Mouse (Mus musculus) brain, embryonic 18.5 days (tissue): ENCODE measurements around the gene Plekhg1.
A peak's percentile ranks its signal among the peaks of the same experiment; 100 is the strongest.

Experiments used
- DNase-seq: peaks from one replicate; pipeline ENCODE4 v3.0.0-alpha.2; 2012; ENCODE audit warnings: low read depth, low spot score

The Plekhg1 gene

DNA sequence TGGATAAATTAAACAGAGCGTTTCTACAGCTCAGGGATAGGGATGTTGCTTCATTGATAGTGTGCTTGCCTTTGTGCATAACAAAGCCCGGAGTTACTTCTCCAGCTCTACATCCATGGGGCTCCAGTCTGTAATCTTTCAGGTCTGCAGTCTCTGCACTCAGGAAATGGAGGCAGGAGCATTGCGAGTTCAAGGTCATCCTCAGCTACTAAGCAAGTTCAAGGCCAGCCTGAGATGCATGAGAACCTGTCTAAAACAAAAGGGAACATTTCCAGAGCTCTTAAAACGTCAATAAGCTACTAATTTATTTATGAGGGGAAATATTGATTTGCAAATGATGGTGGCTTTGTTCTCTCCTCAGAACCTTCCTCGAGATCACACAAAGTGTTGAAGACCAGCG, 209.1 kb downstream of the Plekhg1 start:
- DNase-seq: no peak

DNA sequence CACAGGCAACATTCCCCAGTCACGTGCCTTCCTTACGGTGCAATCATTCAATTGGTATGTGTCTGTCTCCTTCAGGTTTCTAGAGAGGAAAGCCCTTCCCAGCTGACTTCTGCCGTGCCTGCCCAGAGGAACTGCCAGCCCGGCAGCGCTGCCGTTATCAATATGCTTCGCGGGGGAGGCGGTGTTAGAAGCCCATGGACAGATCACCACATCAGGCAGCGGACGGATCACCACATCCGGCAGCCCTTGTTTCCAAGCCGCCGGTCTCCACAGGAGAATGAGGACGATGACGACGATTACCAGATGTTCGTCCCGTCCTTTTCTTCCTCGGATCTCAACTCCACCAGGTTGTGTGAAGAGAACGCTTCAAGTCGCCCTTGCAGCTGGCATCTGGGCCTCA, 216.3 kb downstream of the Plekhg1 start:
- no peak for DNase-seq

DNA sequence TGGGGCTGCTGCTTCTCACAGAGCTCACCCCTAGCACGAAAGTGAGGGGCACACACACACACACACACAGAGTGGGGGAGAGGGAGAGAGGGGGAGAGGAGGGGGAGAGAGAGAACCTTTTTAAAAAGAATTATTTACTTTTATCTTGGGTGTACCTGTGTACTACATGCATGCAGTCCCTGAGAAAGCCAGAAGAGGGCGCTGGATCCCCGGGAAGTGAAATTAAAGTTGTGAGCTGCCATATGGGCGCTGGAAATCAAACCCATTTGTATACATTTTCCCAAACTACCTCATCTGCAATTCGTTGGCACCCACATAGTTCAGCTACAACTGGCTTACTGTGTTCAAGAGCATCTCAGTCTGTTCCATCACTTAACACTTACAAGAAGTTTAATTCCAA, 218.4 kb downstream of the Plekhg1 start:
- DNase-seq: no peak

DNA sequence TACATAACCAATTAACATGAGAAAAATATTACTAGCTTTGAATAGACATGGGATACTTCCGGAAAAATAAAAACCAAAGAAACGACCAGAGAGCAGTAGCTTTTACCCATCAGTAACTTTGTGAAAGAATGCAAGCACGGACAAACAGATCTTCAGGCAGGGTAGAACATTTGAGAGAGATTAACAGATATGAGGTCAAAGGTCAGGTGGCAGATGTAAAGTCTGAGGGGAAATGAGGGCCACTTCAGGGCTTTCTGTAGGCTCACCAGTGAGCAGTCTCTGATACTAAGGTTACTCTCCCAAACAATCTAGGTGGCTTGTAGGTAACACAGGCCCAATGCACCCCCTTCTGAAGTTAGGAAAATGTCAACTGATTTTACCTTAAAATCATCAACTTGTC, 228.9 kb downstream of the Plekhg1 start:
- no peak for DNase-seq

DNA sequence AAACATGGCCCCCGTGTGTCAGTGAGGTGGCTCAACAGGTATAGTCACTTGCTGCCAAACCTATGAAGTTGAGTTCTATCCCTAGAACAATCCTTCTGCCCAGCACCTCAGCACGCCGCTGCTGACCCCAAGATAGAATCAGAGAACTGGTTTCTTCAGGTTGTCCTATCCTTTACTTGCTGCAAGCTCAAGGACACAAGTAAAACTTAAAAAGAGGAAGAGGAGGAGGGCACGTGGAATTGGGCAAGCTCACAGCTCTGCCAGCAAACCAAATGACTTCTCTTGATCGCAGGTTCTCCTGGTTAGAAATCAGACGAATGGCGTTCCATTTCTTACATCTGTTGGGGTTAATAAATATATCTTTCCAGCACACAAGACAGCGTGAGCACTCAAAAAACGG, 232.1 kb downstream of the Plekhg1 start:
- no peak for DNase-seq

DNA sequence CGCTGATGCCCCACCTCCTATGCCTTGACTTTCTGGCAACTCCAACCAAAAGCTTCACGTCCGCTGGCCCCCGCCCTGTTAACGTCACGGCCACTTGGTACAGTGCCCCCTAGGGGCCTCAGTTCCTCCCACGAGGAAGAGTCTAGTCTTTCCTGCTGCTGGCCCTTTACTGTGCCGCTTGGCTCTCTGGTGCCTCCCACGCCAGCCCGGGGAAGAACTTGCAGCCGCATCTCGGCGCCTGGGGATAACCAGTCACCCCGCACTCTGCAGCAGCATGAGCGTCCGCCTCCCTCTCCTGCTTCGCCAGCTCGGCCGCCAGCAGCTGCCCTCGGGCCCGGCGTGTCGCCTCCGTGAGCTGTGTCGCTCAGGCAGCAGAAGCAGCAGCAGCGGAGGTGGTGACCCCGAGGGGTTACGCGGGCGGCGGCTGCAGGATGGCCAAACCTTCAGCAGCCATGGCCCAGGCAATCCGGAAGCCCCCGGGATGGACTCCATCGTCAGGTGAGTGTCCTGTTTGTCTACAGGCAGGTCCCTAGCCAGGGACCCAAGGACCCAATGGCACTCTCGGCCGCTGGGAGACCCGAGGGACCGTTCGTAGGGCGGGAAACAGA, 232.9 kb downstream of the Plekhg1 start, which contains the start of gene Mthfd1l:
TSS of gene Mthfd1l (plus strand) at position 138 of the 608 bp plus-strand sequence.
- DNase-seq: no peak

DNA sequence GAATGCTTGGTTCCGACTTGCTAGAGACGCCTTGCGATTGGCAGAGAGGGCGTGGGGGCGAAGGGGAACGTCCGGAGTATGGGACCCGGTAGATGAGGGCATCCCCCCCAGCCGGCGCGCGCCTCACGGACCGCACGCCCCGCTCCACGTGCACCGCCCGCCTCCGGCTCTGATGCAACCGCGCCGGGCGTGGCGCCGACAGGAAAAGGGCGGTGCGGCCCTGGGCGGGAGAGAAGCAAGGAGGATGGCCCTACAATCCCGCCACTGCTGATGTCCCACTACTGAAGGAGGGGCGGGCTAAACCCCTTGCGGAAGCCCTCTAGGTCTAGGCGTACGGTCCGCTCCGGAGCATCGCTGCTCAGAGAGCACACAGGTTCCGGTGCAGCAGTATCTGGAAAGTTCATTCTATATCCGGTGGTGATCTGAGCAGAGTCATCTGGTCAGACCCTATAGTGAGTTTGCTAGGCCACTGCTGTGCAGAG, 233.5 kb downstream of the Plekhg1 start:
- no peak for DNase-seq

DNA sequence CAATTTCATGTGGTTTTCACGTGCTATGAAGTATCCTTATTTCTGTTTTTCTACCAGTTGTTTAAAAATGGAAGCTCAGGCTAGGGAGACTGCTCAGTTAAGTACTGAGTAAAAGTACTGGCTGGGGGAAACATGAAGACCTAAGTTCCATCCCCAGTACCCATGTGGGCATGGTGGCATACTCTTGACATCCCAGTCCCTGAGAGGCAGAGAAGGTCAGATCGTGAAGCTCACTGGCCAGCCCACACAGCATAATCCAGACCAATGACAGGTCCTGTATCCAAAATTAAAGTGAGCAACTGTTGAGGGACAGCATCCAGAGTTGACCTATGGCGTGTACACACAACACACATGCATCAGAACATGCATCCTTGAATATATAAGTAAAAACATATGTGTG, 234.2 kb downstream of the Plekhg1 start:
- no peak for DNase-seq

DNA sequence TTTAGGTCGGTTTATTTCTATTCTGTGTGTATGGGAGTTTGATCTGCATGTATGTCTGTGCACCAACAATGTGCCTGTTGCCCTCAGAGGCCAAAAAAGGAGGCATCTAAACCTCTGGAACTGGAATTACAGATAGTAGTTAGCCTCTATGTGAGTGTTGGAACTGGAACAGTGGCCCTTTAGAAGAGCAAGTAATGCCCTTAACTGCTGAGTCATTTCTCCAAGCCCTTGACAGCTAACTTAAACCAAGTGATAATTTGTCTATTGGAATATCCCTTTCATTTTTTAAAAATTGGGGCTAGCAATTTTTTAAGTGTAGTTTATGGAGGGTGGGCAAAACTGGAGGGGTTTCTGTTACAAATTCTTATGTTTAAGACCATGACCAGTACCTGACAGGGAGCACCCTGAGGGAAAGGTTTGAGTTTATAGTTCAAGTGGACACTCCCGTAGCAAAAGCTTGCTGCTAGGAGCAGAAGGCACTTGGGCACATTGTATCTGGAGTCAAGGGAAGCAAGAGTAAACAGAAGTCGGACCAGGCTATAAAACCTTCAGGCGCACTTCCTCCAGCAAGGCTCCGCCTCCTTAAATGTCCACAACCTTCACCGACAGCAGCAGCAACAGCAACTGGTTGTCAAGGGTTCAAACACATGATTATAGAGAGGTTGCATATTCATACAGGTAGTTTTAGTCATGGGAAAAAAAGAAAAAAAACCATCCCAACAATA, 235.9 kb downstream of the Plekhg1 start:
- DNase-seq: no peak

DNA sequence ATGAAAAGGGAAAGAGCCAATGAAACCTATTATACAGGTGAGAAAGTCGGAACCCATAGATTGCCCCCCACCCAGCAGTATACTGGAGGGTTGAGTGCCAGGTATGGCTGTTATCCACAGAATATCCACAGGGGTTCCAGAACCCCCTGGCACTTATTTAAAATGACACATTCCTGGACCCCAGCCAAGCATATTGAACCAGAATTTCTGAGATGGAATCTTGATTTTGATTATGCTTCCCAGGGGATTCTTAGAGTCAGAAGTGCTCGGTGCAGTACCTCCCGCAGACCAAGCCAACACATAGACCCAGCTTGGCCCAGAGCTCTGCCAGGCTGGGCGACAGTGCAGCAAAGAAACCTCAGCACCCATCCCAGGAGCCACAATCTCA, 236.5 kb downstream of the Plekhg1 start:
- no peak for DNase-seq

DNA sequence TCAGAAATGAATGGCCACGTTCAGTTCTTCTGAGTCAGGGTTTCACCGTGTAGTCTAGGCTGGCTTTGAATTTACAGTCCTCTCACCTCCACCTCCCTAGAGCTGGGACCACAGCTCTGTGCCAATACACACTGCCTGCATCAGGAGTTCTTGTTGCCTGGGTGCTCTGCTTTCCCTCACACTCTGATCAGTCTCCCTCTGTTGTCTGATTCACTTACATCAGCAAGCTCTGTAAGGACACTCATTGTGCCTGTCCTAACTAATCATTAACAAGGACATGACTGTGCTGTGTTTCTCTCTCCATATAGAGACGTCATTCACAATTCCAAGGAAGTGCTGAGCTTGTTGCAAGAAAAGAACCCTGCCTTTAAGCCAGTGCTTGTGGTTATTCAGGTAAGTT, 238.2 kb downstream of the Plekhg1 start:
- no peak for DNase-seq

DNA sequence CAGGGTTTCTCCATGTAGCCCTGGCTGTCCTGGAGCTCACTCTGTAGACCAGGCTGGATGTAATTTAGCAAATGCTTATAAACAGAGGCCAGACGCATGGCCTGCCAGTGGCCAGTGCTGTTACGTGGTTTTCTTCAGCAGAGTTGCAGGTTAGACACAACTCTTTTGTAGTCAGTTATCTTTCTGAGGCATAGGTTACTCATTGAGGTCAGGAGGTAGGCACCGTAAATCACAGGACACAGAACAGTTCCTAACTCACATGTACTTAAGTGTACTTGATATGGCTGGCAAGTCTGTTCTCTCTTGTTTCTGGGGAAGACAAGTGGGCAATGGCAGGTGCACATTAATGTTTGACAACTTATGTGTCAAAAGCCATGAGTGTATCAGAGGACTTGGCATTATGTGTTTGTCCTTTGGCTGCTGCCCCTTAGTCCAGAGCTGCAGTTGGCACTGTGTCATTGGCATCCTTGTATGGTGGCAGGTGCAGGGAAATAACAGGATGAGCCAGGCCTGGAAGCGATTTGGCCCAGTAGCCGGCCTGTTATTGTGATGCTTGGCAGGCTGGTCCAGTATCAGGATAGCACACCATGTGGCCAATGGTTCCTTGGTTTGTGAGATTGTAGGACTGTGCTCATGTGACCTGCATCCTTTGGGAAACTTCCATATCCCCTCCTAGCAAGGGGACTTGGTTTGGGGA, 238.8 kb downstream of the Plekhg1 start:
- DNase-seq: no peak

DNA sequence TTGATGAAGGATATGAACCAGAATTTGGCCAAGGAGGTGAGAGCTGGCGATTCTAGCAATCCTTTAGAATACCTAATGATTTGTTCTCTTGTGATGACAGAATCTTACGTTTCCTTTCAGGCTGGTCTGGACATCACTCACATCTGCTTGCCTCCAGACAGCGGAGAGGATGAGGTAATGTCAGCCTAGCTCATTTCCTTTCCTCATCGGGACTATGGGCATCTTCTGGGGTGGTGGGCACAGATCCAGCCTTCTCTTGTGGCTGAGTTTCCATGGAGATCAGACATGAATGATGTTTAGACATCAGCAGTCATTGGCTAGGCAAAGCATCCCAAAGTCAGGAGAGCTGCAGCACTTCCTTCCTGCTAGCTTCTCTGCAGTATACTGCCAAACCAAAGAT, 240.1 kb downstream of the Plekhg1 start:
- DNase-seq: no peak

DNA sequence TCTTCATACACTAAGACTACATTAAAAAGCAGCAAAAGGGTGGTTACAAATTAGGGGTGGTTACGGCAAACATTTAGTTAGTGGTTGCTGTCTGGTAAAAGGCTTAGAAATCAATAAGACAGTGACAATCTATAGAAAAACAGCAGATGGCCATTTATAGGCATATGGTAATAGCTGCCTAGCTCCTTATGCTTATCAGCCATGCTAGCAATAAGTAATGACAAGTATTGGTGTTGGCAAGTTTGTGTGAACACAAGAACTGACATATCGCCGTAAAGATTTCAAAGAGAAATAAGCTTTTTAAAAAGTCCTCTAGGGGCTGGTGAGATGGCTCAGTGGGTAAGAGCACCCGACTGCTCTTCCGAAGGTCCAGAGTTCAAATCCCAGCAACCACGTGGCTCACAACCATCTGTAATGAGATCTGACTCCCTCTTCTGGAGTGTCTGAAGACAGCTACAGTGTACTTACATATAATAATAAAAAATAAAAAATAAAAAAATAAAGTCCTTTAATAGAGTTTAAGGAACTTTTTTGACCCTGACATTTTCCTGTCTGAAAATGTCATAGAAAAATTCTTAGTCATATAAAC, 250.2 kb downstream of the Plekhg1 start:
- no peak for DNase-seq

DNA sequence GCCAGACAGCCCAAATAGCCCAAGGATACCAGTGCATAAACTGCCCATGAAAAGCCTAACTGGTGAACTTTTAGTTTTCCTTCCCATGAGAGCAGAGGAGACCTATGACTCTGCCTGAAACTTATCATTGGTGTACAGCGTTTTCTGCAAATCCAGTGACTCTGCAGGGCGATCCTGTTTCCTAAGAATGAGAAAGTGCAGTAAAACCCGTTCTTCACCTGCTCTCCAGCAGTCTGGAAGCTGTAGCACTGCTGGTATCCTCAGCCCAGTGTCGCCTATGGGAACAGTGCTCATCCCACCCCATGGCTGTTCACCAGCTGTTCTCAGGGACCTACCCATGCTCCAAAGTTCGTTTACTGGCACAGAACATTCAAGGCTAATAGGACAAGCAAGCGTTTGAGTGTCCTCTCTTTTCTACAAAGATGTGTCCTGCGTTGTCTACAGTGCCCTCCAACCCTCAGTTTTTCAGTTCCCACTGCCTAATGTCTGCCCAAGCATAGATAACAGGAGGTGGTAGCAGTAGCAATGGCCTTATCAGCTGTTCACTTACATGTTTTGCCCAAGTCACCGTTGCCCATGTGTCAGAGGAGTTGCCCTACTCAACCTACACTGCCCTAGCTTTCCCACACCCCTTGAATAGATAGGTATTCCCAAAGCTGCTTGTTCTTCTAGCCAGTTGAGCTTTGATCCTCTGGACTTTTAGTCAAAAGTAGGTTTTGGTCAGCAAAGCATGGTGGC, 253.4 kb downstream of the Plekhg1 start:
- no peak for DNase-seq

DNA sequence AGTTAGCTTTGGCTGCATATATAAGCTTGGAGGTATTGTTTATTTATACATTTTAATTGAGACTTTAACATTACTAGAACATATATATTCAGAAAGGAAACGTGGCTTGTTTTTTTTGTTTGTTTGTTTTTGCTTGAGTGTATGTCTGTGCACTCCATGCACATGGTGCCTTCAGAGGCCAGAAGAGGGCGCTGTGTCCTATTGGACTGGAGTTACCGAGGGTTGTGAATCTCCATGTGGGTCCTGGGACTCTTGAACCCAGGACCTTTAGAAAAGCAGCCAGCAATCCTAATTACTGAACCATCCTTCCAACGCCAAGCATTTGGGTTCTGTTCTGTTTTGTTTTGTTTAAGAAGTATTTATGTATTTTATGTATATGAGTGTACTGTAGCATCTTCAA, 255.1 kb downstream of the Plekhg1 start:
- DNase-seq: no peak

DNA sequence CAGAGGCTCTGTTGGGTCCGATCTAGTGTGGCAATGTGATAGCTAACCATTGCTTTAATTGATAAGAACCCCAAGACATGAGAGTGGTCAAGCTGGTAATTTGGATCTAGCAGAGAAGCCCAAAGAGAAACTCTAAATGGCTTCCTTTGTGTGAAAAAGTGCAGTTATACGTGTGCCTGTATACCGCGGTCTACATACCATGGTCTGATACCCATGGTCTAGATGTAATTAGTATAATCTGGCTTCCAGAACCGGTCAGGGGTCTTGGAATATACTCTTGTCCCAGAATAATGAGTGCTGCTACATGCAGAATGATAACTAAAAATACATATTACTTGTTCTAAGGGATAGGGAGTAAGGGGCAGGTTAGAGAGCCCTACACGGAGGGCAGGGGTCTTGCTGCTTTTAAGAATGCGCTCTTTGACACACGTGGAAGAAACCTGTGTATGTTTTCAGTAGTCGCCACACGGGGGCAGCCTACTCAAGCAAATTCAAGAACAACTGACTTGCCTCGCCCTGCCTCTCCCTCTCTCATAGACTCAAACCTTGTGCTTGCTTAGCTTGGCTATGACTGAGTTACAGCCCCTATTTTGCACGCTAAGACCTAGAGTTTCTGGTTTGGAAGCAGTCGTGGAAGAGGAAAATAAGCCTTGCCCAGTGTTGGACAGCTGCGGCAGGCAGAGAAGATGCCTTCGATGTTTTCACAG, 256.2 kb downstream of the Plekhg1 start:
- peak; percentile 70 for DNase-seq

DNA sequence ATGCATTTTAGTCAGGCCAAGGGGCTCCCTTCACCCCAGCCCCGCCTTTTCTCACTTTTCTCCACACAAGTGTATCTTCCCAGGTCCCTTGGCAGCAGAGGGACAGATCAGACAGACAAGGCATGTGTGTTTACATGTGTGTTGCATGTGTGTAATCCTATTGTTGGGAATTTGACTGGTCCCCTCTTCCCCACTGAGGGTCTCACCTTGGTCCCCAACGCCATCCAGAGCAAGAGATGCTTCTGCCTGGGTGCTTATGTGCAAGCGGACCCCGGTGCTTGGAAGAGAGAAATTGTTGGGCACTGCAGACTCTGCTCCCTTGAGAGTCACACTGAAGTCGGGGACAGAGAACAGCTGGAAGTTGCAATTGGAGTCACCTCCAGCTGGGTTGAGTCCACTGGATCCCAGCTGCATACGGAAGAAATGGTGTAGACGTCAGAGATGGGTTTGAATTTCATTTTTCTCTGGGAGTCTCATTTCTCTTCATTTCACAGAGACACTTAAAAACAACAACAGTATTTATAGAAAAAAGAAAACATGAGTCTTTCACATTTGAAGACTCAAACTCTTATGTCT, 257.8 kb downstream of the Plekhg1 start:
- no peak for DNase-seq

DNA sequence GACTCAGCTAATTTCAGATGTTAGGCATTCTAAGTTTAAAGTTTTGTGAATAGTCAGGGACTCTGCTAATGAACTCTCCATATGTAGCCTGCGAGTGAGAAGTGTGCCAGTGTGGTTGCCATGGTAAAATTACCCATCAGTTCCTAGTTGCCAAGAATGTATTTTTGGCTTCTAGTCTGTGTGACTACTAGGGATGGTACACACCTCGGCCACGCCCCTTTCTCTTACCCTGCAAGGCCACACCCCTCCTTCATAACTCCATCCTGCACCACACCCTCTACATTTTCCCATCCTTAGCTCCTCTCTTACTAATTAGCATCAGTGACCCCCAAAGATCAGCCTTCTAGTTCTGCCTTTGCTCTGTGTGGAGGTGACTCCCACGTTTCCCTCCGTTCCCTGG, 262.5 kb downstream of the Plekhg1 start:
- DNase-seq: no peak

DNA sequence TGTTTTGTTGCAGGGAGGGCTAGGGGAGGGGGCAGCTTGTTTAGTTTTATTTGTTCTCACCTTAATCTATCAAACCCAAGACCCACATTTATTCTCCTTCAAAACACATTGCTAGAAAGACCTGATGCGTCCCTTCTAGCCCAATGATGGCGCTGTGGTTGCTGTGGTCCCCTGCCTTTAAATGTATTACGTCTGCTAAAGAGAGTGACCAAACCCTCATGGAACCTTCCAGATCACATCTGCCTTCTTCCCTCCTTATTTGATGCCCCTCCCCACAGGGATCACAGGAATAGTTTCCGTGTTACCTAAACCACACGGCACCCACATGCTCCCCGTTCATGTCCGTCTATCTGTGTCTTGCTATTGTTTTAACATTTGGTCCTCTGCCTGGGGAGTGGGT, 265.0 kb downstream of the Plekhg1 start:
- DNase-seq: no peak
